Mouse (Mus musculus) cortical plate, adult 2 months (tissue): ENCODE measurements around the gene Pola2. TPM values are rescaled to one million over a fixed set of nuclear protein-coding genes. Genes with fewer than 3 reads are reported as not detected.
A peak's percentile ranks its signal among the peaks of the same experiment; 100 is the strongest.

Experiments
- H3K27ac ChIP-seq: fragments of 200-500 bp; 2 replicates; pipeline ENCODE4 v1.5.1; 2012; ENCODE audit warnings: low read length, control low read depth, inconsistent platforms; ENCODE audit not compliant: insufficient read depth
- H3K4me1 ChIP-seq: fragments of 200-500 bp; 2 replicates; pipeline ENCODE4 v1.6.1; 2011; ENCODE audit warnings: low read length; ENCODE audit not compliant: control insufficient read depth, insufficient read depth
- H3K4me3 ChIP-seq: fragments of 200-500 bp; 2 replicates; pipeline ENCODE4 v1.5.1; 2011; ENCODE audit warnings: mild to moderate bottlenecking, low read length, control low read depth; ENCODE audit not compliant: insufficient read depth
- CTCF ChIP-seq: fragments of 200-500 bp; IDR thresholded peaks from 2 replicates; pipeline ENCODE4 v1.5.1; 2011; ENCODE audit warnings: mild to moderate bottlenecking, control low read depth, low read length; ENCODE audit not compliant: insufficient read depth; ENCODE audit errors: extremely low read depth
- POLR2A ChIP-seq: fragments of 200-500 bp; IDR thresholded peaks from 2 replicates; pipeline ENCODE4 v1.6.1; 2011; ENCODE audit warnings: mild to moderate bottlenecking, low read length, control low read depth; ENCODE audit not compliant: insufficient read depth; ENCODE audit errors: extremely low read depth
- polyA plus RNA-seq: library from polyadenylated mRNA; depleted of rRNA; stranded (reverse); fragments of >200 nt; gene quantifications from 2 replicates; pipeline ENCODE4 v1.2.3, GENCODE M21; 2012; rRNA removed

The Pola2 gene
- polyA plus RNA-seq, 1 experiment, result 12.9 TPM

- H3K4me1 ChIP-seq, result 0 out of 2 replicates have a peak, but pooled peaks cover 2% of the 10 kb centered on the region
- peak overlapping the region; percentile 64 for H3K4me3 ChIP-seq
- TF ChIP-seq CTCF (no peak), POLR2A (no peak)
- H3K27ac ChIP-seq, result no peak overlapping the region
Observed at GRCm38 (mm10) chr19:5893282-5894001, 70.6 kb downstream of the Pola2 start.

GRCm38 (mm10) chr19:5892735-5893134 is 71.3 kb downstream of the Pola2 start:
- 0 out of 2 replicates have a peak, but pooled peaks cover 2% of the 10 kb centered on the region for H3K4me1 ChIP-seq
- no peak overlapping the region for H3K27ac ChIP-seq
- TF ChIP-seq POLR2A, result no peak
- no peak for TF ChIP-seq CTCF
- no peak overlapping the region; the same call in 1 of the 2 replicates for H3K4me3 ChIP-seq

GRCm38 (mm10) chr19:5892262-5892661 is 71.7 kb downstream of the Pola2 start:
- Histone ChIP-seq H3K27ac (no peak overlapping the region), H3K4me1 (0 out of 2 replicates have a peak, but pooled peaks cover 2% of the 10 kb centered on the region), H3K4me3 (no peak overlapping the region)
- TF ChIP-seq CTCF (no peak), POLR2A (no peak)

- no peak overlapping the region for H3K27ac ChIP-seq
- TF ChIP-seq CTCF, result no peak
- TF ChIP-seq POLR2A, result no peak
- H3K4me3 ChIP-seq, result no peak overlapping the region
- H3K4me1 ChIP-seq, result 0 out of 2 replicates have a peak, but pooled peaks cover 2% of the 10 kb centered on the region
Observed at GRCm38 (mm10) chr19:5891521-5892258, 72.3 kb downstream of the Pola2 start.

Other genes starting within 250 kb of the Pola2 start
- gene Ehbp1l1, start 237.9 kb downstream of the Pola2 start, polyA plus RNA-seq, result 16.5 and 17.0 TPM in 2 replicates
- 46.7 and 58.6 TPM in 2 replicates for gene Fam89b, start 234.5 kb downstream of the Pola2 start, polyA plus RNA-seq
- 54.2 and 54.9 TPM in 2 replicates for gene Ltbp3, start 223.3 kb downstream of the Pola2 start, polyA plus RNA-seq
- 120 and 124 TPM in 2 replicates for gene Scyl1, start 192.8 kb downstream of the Pola2 start, polyA plus RNA-seq
- gene Frmd8, start 88.9 kb downstream of the Pola2 start, polyA plus RNA-seq, result 17.1 and 22.1 TPM in 2 replicates
- 6.6 and 7.4 TPM in 2 replicates for gene Slc25a45, start 86.4 kb downstream of the Pola2 start, polyA plus RNA-seq
- 3.6 and 4.0 TPM in 2 replicates for gene Tigd3, start 70.1 kb downstream of the Pola2 start, polyA plus RNA-seq
- 96.2 and 99.0 TPM in 2 replicates for gene Dpf2, start 51.2 kb downstream of the Pola2 start, polyA plus RNA-seq
- gene Cdc42ep2, start 39.4 kb downstream of the Pola2 start, polyA plus RNA-seq, result 12.6 and 16.4 TPM in 2 replicates
- gene Slc22a20, start 21.9 kb upstream of the Pola2 start, polyA plus RNA-seq, result not detected in 2 replicates
- gene Capn1, start 51.7 kb upstream of the Pola2 start, polyA plus RNA-seq, result 18.5 and 20.1 TPM in 2 replicates
- 25.4 and 27.5 TPM in 2 replicates for gene Syvn1, start 82.4 kb upstream of the Pola2 start, polyA plus RNA-seq
- 41.4 and 44.4 TPM in 2 replicates for gene Mrpl49, start 93.6 kb upstream of the Pola2 start, polyA plus RNA-seq
- 920 and 922 TPM in 2 replicates for gene Fau, start 93.6 kb upstream of the Pola2 start, polyA plus RNA-seq
- gene Znhit2, start 97.0 kb upstream of the Pola2 start, polyA plus RNA-seq, result 58.0 and 58.9 TPM in 2 replicates
- 59.3 and 60.1 TPM in 2 replicates for gene Tm7sf2, start 104.2 kb upstream of the Pola2 start, polyA plus RNA-seq
- 97.2 and 98.2 TPM in 2 replicates for gene Vps51, start 113.0 kb upstream of the Pola2 start, polyA plus RNA-seq
- not detected in 2 replicates for gene Tmem262, start 115.8 kb upstream of the Pola2 start, polyA plus RNA-seq
- 0.67 and 0.83 TPM in 2 replicates for gene Gm28374, start 118.1 kb upstream of the Pola2 start, polyA plus RNA-seq
- 81.1 and 83.9 TPM in 2 replicates for gene Zfpl1, start 120.8 kb upstream of the Pola2 start, polyA plus RNA-seq
- gene Cdca5, start 120.8 kb upstream of the Pola2 start, polyA plus RNA-seq, result 0.15 and 0.44 TPM in 2 replicates
- gene AC131692.1, start 130.2 kb upstream of the Pola2 start, polyA plus RNA-seq, result not detected in 2 replicates
- 0.13 and 0.21 TPM in 2 replicates for gene Naaladl1, start 141.6 kb upstream of the Pola2 start, polyA plus RNA-seq
- 31.8 and 35.1 TPM in 2 replicates for gene Sac3d1, start 154.4 kb upstream of the Pola2 start, polyA plus RNA-seq
- gene Snx15, start 164.1 kb upstream of the Pola2 start, polyA plus RNA-seq, result 63.8 and 68.9 TPM in 2 replicates
- 0.50 and 0.57 TPM in 2 replicates for gene Batf2, start 176.8 kb upstream of the Pola2 start, polyA plus RNA-seq
- 123 and 135 TPM in 2 replicates for gene Arl2, start 177.3 kb upstream of the Pola2 start, polyA plus RNA-seq
- gene Majin, start 220.2 kb upstream of the Pola2 start, polyA plus RNA-seq, result 0.09 and 0.23 TPM in 2 replicates